Mouse (Mus musculus) Muller cell, postnatal 12 days (primary cell): Measurements from ENCODE around the gene Trp53i11.
A peak's percentile ranks its signal among the peaks of the same experiment; 100 is the strongest.

Experiments
- DNase-seq: peaks from one replicate; pipeline ENCODE4 v3.0.0-alpha.2; 2015; ENCODE audit errors: inconsistent ontology term

Gene Trp53i11

GRCm38 (mm10) chr2:93171929-93172328, 15.4 kb upstream of the Trp53i11 start:
- DNase-seq, result no peak

DNA sequence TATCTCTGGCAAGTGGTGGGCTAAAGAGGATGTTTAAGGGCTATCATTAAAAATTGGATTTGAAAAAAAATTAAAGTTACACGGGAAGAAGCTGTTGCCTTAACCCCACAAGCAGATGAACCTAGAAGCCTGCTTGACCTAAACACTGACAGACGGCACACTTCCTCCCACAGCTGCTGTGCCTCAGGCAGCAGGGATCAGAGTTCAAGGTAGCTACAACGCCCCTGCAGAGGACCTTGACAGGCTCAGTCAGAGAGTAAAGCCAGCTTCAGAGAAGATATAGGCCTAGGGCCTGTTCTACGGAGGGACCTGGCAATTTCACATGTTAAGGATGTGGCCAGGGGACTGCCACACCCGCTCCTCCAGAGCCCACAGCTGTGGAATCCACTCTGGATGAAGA, 14.9 kb upstream of the Trp53i11 start:
- DNase-seq, result no peak

DNA sequence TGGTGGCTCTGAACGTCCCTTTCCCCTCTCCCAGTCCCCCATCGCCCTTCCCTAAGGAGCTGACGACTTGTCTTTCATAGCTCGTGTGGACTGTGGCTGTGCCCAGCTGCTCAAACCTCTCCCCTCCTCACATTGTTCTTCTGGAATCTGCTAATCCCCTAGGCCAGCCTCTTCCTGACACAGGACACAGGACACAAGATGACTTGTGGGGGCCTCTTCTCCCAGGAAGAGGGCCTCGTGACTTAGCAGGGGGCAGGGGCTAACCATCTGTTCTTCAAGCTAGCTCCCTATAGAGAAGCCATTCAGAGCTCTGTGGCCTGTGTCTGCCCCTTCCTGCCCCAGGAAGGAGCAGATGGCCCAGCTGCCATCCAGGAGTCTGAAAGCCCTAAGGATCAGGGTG, 13.2 kb upstream of the Trp53i11 start:
- DNase-seq, result no peak

- DNase-seq, result no peak
Measured at GRCm38 (mm10) chr2:93175278-93175677, 12.1 kb upstream of the Trp53i11 start.

- DNase-seq, result no peak
Measured at GRCm38 (mm10) chr2:93175721-93176120, 11.6 kb upstream of the Trp53i11 start.

- DNase-seq, result no peak
Measured at GRCm38 (mm10) chr2:93176193-93176798, 11.1 kb upstream of the Trp53i11 start.

- DNase-seq, result peak; percentile 68
Measured at GRCm38 (mm10) chr2:93176871-93177667, 10.3 kb upstream of the Trp53i11 start.

DNA sequence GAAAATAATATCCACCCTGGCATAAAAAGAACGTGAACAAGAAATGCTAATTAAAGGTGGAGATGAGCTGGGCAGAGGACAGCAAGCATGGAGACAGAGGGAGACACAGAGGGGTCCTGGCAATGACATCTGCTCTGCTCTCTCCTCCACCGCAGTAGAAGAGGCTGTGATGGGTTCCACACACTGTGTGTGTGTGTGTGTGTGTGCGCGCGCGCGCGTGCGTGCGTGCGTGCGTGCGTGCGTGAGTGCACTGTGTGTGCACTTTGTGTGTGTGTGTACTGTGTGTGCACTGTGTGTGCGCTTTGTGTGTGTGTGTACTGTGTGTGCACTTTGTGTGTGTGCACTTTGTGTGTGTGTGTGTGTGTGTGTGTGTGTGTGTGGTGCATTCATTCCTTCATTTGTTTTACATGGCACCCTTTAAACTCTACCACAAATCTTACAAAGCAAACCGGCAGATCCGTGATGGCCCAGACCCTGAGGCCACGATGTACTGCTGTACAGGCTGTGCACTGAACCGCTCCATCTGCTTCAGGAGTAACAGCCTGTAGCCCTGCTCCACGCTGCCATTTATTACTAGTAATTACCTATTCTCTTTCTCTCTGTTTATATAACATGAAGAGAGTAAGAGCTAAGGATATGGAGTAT, 9.6 kb upstream of the Trp53i11 start:
- no peak for DNase-seq

- DNase-seq, result no peak
Measured at GRCm38 (mm10) chr2:93178313-93178677, 9.1 kb upstream of the Trp53i11 start.

GRCm38 (mm10) chr2:93179603-93180002, 7.7 kb upstream of the Trp53i11 start:
- DNase-seq, result no peak

- DNase-seq, result peak; percentile 49
Measured at GRCm38 (mm10) chr2:93180077-93180844, 7.1 kb upstream of the Trp53i11 start.

GRCm38 (mm10) chr2:93182859-93183258, 4.5 kb upstream of the Trp53i11 start:
- peak; percentile 33 for DNase-seq

GRCm38 (mm10) chr2:93188020-93188760, 842 bp downstream of the Trp53i11 start:
- DNase-seq, result peak; percentile 45

DNA sequence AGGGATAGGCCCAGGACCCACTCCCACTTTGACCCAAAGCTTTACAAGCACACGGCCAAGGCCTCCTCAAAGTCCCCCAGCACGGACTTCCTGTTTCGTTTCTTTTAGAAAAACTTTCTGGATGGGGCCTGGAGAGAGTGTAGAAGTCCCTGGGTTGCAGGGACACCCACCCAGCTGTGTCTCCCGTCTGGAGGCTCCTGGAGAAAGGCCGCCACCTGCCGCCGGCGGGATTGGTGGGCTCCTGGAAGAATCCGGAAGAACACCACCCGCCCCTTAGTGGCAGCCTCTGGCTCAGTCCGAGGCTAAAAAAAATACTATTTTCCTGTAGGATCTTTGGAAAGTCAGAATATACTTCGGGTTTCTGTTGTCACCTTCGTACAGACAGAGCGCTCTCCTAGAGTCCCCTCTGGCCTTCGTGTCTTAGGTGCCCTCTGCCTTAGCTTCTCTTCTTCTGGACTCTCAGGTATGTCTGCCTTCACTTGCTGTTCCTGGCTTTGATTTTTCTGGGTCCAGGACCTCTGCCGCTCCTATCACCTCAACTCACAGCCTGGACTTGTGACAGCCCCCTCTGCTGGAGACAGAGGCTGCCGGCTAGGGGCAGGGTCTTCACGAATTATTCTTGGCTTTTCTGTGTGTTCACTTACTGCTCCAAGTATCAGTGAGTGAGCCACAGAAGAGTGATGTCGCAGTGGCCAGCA, 1.6 kb downstream of the Trp53i11 start:
- DNase-seq, result peak; percentile 18

GRCm38 (mm10) chr2:93190771-93191487, 3.6 kb downstream of the Trp53i11 start:
- no peak for DNase-seq

- no peak for DNase-seq
Measured at GRCm38 (mm10) chr2:93191488-93192181, 4.3 kb downstream of the Trp53i11 start.

GRCm38 (mm10) chr2:93192182-93192560, 4.8 kb downstream of the Trp53i11 start:
- no peak for DNase-seq

- no peak for DNase-seq
Measured at GRCm38 (mm10) chr2:93192671-93193080, 5.3 kb downstream of the Trp53i11 start.

DNA sequence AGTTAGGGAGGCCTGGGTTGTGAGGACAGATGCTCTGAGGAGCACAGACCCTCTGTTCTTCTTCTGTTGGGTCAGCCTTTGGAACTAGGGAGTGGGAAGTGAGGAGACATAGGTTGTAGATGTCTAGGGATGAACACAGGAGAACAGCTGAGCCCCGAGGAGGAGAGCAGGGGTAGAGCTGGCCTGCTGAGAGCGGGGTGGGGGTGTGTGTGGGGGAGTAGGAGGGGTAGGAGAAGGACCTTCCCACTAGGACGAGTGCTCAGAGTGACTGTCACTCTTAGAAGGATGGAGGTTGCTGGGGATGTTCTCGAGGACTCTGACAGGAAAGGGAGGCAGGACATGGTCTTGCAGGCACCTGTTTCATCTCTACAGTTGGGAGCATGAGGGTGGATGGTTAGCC, 6.5 kb downstream of the Trp53i11 start:
- DNase-seq, result no peak

DNA sequence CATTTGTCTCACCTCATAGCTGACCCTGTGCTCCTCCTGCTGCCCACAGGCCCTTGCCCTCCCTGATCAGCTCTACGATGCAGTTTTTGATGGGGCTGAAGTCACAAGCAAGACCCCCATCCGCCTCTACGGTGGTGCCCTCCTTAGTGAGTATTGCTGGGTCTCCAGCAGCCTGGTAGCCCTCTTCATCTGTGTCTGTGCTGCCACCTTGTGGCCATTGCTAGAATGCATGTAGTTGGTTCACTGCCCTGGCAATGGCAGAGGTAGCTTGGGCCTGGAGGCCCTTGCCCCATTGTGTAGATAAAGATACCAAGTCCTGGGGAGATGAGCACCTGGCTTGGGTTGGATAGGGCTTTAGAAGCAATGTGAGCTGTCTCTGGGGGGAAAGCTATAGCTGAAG, 11.5 kb downstream of the Trp53i11 start:
- DNase-seq, result peak; percentile 54
